Mouse (Mus musculus) hindbrain, embryonic 13.5 days (tissue): ENCODE results near the gene Cadm2. TPM values are rescaled to one million over a fixed set of nuclear protein-coding genes. Genes with fewer than 3 reads are reported as not detected.

ENCODE experiments used
- ATAC-seq: fragments of 200-750 bp; cut with Nextera tagmentation; 2 replicates; pipeline ENCODE4 v1.8.0; 2017; ENCODE audit warnings: moderate TSS enrichment; ENCODE audit not compliant: low FRiP score
- H3K27ac ChIP-seq: fragments of 300-500 bp; sonication (generic); 2 replicates; pipeline ENCODE4 v1.5.1; 2015; ENCODE audit warnings: inconsistent platforms, mild to moderate bottlenecking, moderate library complexity
- H3K27me3 ChIP-seq: fragments of 300-500 bp; sonication (generic); 2 replicates; pipeline ENCODE4 v1.6.1; 2015; ENCODE audit warnings: mild to moderate bottlenecking, inconsistent platforms
- H3K36me3 ChIP-seq: fragments of 300-500 bp; sonication (generic); 2 replicates; pipeline ENCODE4 v1.6.1; 2015; ENCODE audit warnings: mild to moderate bottlenecking, inconsistent platforms
- H3K4me1 ChIP-seq: fragments of 300-500 bp; sonication (generic); replicated peaks from 2 replicates; pipeline ENCODE4 v1.6.1; 2015; ENCODE audit warnings: inconsistent platforms
- H3K4me2 ChIP-seq: fragments of 300-500 bp; sonication (generic); 2 replicates; pipeline ENCODE4 v1.6.1; 2015; ENCODE audit warnings: inconsistent platforms, mild to moderate bottlenecking, moderate library complexity
- H3K4me3 ChIP-seq: fragments of 300-500 bp; sonication (generic); 2 replicates; pipeline ENCODE4 v1.5.1; 2015; ENCODE audit warnings: mild to moderate bottlenecking, inconsistent platforms
- H3K9ac ChIP-seq: fragments of 300-500 bp; sonication (generic); 2 replicates; pipeline ENCODE4 v1.6.1; 2015; ENCODE audit warnings: mild to moderate bottlenecking, inconsistent platforms
- H3K9me3 ChIP-seq: fragments of 300-500 bp; sonication (generic); 2 replicates; pipeline ENCODE4 v1.6.1; 2016; ENCODE audit warnings: inconsistent platforms
- WGBS: fragments of 180-500 bp; shearing (Covaris S2); methylation state at CpG from one replicate; pipeline ENCODE4 v1.1.7; 2015; 5-methylcytosine and 5-hydroxymethylcytosine counted together
- polyA plus RNA-seq: library from polyadenylated mRNA; unstranded; fragments of >200 nt; fragmentation: Nextera tagmentation; extraction: Ambion mirVana; gene quantifications from 2 replicates; pipeline ENCODE4 v1.2.1, GENCODE M21; 2015

Cadm2 gene
- 31.4 and 37.3 TPM in 2 replicates for polyA plus RNA-seq

DNA sequence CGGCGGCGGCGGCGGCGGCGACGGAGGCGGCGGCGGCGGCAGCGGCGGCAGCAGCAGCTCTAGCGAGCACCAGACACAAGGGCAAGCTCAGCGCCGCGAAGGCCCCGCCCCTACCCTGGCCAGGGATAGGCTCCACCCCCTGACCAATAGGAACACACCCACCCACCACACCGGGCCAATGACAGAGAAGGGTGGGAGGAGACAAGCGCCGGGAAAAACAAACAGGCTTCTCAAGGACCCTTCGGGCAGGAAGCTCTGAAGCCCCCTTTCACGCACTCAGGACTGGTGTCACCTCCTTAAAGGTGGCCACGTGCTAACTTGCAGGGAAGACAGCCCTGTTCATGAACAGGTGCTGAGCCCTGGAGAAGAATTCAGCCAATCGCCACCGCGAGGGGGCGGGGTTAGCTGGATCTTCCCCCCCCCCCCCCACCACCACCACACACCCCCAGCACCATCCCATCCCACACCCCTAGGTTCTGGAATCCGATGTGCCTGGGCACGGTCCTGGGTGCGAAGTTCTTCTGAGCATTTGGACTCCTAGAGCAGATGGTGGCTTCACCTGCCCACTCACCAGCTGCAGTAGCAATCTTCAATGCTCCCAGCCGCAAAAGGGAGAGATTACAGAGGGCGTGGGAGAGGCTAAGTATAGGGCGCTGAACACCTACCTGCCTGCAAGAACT, at the start of gene Cadm2:
Cadm2 (minus strand) TSS at position 83 of the 680 bp plus-strand sequence.
- H3K27ac ChIP-seq = peak within 1 kb of the TSS; percentile 96
- peak within 1 kb of the TSS; percentile 70 for H3K4me2 ChIP-seq
- H3K4me3 ChIP-seq = peak within 1 kb of the TSS; percentile 74
- 2% methylated on average over 20 of the region's 35 CpGs for WGBS
- H3K4me1 ChIP-seq = peaks cover 13% of the 10 kb centered on the region
- no peaks in the 10 kb centered on the region for H3K36me3 ChIP-seq
- no peaks in the 10 kb centered on the region for H3K27me3 ChIP-seq
- peak; percentile 99 for ATAC-seq
- peak within 1 kb of the TSS; percentile 89 for H3K9ac ChIP-seq
- no peaks in the 10 kb centered on the region for H3K9me3 ChIP-seq

DNA sequence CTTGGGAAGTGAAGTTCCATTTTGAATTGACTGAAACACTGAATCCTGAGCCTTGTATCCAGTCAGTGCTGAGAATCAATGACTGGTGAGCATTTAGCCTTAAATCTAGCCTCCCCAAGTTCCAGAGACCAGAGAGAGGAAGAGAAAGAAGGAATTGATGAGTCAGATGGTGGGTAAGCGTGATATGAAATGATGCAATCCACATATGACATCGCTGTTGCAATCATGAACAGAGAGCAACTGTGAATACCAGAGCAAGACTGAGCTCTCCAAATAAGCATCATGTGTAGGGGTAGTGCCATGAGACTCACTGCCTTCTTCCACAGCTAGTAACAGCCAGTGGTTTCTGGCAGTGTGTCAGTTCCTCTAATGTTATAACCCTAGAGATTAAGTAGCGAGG, 26.2 kb upstream of the Cadm2 start:
- Histone ChIP-seq H3K27me3 (no peaks in the 10 kb centered on the region), H3K27ac (no peak overlapping the region), H3K9ac (no peak overlapping the region), H3K4me1 (no peaks in the 10 kb centered on the region), H3K4me2 (no peak overlapping the region), H3K36me3 (no peaks in the 10 kb centered on the region), H3K4me3 (no peak overlapping the region), H3K9me3 (no peaks in the 10 kb centered on the region)
- ATAC-seq = no peak
- WGBS = 97% methylated on average over 3 of the region's 3 CpGs

DNA sequence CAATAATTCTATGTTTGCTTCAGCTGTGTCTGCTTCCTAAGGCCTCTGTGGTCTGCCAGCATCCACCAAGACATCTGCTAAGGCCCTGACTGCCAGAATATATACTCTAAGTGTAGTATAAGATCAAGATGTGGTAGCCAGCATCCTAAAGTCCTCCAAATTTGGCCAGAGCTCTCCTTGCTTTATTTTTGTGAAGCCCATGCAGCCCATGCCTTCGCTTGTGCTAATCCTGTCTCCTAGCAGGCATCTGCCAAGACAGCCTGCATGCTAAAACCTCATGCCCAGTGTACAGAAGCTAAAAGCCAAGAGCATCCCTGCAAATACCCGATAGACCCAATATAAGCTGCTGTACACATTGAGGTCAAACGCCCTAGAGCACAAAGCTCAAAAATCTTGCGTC, 22.9 kb upstream of the Cadm2 start:
- Histone ChIP-seq H3K4me2 (no peak overlapping the region), H3K9me3 (no peaks in the 10 kb centered on the region), H3K9ac (no peak overlapping the region), H3K4me3 (no peak overlapping the region), H3K27me3 (no peaks in the 10 kb centered on the region), H3K4me1 (no peaks in the 10 kb centered on the region), H3K27ac (no peak overlapping the region), H3K36me3 (no peaks in the 10 kb centered on the region)
- 89% methylated on average over 4 of the region's 4 CpGs for WGBS
- ATAC-seq = no peak

DNA sequence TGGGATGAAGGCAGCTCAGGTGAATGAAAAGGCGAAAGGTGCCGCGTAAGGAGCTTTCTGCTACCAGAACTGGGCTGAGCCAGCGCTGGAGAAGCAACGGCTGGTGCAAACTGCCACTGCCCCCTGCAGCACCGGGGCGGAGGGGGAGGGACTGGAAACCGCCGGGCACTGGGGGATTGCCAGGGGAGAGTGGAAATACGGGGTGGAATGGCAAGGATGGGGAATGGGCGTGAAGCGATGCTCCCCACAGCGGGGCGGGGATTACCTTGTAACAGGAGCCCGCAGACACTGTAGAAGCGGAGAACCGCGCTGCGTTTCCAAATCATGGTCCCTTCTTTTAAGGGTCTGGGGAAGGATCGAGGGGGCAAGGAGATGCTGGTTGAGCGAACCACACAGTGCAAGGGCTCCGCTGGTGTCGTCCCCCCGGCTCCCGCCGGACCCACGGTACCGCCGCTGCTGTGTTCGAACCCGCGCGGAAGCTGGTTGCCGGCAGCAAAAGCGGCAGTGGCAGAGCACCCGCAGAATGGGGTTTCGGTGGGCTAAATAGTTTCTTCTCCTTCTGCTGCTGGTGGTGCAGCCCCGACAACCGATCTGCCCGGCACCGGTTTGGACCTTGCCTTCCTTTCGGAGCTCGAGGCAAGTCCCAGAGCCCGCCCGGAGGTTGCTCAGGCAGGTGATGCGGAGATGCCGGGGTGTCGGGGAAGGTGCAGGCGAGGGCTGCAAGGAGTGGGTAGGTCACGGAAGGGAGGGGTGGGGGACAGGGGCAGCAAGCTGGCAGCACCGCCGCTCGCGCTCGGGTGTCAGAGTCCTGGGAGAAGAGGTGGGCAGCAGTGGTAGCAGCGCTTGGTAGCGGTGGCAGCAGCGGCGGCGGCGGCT, 564 bp downstream of the Cadm2 start:
- peak overlapping the region; percentile 74 for H3K4me3 ChIP-seq
- H3K9me3 ChIP-seq = no peaks in the 10 kb centered on the region
- no peaks in the 10 kb centered on the region for H3K36me3 ChIP-seq
- H3K4me2 ChIP-seq = peak overlapping the region; percentile 70
- peak; percentile 70 for ATAC-seq
- peak overlapping the region; percentile 96 for H3K27ac ChIP-seq
- peaks cover 13% of the 10 kb centered on the region for H3K4me1 ChIP-seq
- no peaks in the 10 kb centered on the region for H3K27me3 ChIP-seq
- H3K9ac ChIP-seq = peak overlapping the region; percentile 89
- under 1% methylated on average over 50 of the region's 61 CpGs for WGBS

DNA sequence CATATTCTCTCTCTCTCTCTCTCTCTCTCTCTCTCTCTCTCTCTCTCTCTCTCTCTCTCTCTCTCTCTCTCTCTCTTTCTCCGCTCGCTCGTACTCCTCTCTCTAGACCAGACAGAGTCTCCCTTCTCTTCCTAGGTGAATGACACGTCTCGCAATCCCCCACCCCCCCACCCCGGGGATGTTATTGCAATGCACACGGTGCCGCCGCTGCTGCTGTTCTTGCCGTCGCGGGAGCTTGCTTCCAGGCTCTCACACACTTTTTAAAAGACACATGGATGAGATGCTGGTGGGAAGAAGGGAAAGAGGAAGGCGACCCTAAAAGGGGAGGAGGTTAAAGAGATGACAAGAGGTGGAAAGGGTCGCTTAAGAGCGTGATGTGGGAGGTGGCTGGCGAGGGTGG, 1.3 kb downstream of the Cadm2 start:
- H3K27me3 ChIP-seq = no peaks in the 10 kb centered on the region
- peaks cover 13% of the 10 kb centered on the region for H3K4me1 ChIP-seq
- H3K9ac ChIP-seq = peak overlapping the region; percentile 89
- WGBS = 2% methylated on average over 16 of the region's 16 CpGs
- H3K27ac ChIP-seq = peak overlapping the region; percentile 96
- H3K4me2 ChIP-seq = peak overlapping the region; percentile 70
- ATAC-seq = no peak
- H3K9me3 ChIP-seq = no peaks in the 10 kb centered on the region
- H3K4me3 ChIP-seq = peak overlapping the region; percentile 74
- no peaks in the 10 kb centered on the region for H3K36me3 ChIP-seq

DNA sequence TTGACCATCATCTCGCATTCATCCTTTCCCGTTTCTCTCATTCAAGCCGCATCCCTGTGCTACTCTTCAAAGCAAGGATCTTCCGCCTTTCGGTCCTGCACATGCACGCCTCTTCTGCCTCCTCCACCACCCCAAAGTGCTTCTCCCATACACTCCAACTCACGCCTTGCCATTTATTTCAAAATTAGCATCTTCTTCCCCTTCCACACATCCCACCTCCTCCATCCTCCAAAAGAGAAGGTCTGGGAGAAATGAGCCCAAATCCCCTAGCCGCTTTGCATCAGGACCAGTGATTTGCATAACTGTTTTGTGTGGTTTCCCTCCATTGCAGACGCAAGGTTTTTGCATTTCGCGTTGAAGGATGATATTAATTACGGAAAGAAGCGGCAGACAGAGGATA, 1.9 kb downstream of the Cadm2 start:
- ATAC-seq = no peak
- peak overlapping the region; percentile 96; the same call in 1 of the 2 replicates for H3K27ac ChIP-seq
- WGBS = 6% methylated on average over 13 of the region's 13 CpGs
- H3K27me3 ChIP-seq = no peaks in the 10 kb centered on the region
- H3K36me3 ChIP-seq = no peaks in the 10 kb centered on the region
- peaks cover 15% of the 10 kb centered on the region for H3K4me1 ChIP-seq
- H3K9ac ChIP-seq = peak overlapping the region; percentile 89
- H3K4me2 ChIP-seq = peak overlapping the region; percentile 70
- H3K4me3 ChIP-seq = peak overlapping the region; percentile 74
- no peaks in the 10 kb centered on the region for H3K9me3 ChIP-seq

DNA sequence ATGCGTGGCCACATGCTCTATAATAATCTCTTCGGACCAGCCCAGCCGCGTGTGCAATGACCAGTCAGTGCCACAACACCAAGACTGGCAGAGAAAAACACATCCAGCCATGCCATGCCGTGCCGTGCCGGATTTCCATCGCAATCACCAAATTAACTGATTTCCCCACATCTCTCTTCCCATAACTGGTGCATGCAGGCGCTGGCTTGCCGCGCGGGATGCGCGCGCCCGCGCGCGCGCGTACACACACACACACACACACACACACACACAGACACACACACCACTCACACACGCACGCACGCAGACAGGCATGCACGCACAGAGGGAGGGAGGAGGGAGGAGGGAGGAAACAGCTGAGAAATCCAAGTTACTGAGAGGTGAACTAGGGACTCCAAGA, 2.9 kb downstream of the Cadm2 start:
- H3K36me3 ChIP-seq = no peaks in the 10 kb centered on the region
- peak overlapping the region; percentile 71 for H3K9ac ChIP-seq
- no peaks in the 10 kb centered on the region for H3K9me3 ChIP-seq
- peak overlapping the region; percentile 85 for H3K27ac ChIP-seq
- H3K4me1 ChIP-seq = peaks cover 18% of the 10 kb centered on the region
- H3K4me3 ChIP-seq = peak overlapping the region; percentile 74
- H3K27me3 ChIP-seq = no peaks in the 10 kb centered on the region
- ATAC-seq = peak; percentile 12
- peak overlapping the region; percentile 70 for H3K4me2 ChIP-seq
- under 1% methylated on average over 25 of the region's 25 CpGs for WGBS

DNA sequence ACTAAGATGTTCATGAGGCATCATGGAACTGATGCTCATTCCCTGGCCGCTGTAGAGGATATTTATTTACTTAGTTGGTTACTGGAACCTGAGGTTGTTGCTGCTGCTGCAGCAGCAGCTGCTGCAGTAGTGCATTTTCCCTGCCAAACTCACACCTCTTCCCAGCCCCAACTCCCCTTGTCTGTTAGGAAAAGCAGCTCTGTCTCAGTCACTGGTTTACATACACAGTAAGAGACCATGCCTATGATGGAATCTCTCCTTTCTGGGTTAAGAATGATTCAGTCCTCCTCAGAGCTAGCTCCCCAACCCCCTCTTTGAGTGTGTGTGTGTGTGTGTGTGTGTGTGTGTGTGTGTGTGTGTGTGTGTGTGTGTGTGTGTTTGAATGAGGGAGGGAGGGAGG, 3.5 kb downstream of the Cadm2 start:
- no peak for ATAC-seq
- 14% methylated on average over 1 of the region's 1 CpGs for WGBS

DNA sequence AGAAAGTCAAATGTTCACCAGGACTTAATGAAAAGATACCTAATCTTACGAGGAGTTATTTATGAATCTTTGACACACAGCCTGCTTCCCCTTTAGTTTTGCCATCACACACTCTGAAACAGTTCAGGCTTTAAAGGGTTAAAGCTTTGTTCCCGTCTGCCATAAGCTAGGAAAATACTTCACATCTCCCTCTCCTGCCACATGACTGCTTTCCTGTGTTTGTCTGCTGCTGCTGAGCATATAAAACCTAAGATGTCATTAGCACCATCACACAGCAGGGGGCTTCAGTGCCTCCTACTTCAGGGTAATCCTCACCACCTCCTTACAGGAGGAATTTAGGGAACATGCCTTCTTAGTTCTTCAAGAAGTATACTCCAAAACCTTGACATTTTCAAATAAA, 6.8 kb downstream of the Cadm2 start:
- peaks cover 24% of the 10 kb centered on the region for H3K4me1 ChIP-seq
- no peak overlapping the region for H3K4me2 ChIP-seq
- WGBS = 38% methylated on average over 2 of the region's 2 CpGs
- no peak for ATAC-seq
- H3K9ac ChIP-seq = no peak overlapping the region
- no peaks in the 10 kb centered on the region for H3K27me3 ChIP-seq
- H3K9me3 ChIP-seq = no peaks in the 10 kb centered on the region
- H3K4me3 ChIP-seq = no peak overlapping the region
- H3K36me3 ChIP-seq = no peaks in the 10 kb centered on the region
- no peak overlapping the region for H3K27ac ChIP-seq

More for the DNA sequence above, 3.5 kb downstream of the Cadm2 start:
- no peaks in the 10 kb centered on the region for H3K27me3 ChIP-seq
- H3K36me3 ChIP-seq = no peaks in the 10 kb centered on the region
- peak overlapping the region; percentile 70 for H3K4me2 ChIP-seq
- peaks cover 18% of the 10 kb centered on the region for H3K4me1 ChIP-seq
- H3K9me3 ChIP-seq = no peaks in the 10 kb centered on the region
- peak overlapping the region; percentile 85 for H3K27ac ChIP-seq
- H3K9ac ChIP-seq = peak overlapping the region; percentile 71
- peak overlapping the region; percentile 74 for H3K4me3 ChIP-seq

DNA sequence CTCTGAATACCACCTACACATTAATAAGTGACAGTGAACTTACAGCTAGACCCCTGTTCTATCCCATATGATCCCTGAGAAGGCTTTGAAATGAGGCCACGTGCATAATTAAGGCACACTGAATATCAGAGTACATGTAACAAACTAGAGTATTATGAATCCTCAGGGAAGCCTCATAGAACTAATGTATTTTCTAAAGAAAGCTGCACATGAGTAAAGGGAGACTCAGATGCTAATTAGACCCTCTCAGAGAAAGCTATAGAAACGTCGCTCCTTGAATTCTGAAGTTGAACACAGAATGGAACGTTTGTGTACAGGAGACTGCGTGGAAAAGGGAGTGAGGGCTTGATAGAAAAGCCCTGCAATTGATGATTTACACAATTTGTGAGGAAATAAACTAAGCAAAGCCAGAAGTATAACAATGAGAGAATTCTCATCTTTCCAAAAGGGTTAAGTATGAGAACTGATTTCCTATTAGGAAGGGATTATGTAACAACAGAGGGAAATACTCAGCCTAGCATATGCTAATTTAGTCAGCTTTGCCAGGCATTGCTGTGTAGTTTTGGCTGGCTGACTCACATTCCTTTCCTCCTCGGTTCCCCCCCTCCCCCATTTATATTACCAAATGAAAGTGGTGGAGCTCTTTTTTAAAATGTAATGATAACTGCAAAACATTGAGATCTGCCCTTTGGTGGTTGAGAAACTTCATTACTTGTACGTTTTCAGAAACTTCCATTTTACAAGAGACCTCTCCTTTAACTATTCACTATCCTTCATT, 9.6 kb downstream of the Cadm2 start:
- ATAC-seq = peak; percentile 73
- peak overlapping the region; percentile 20; the same call in 1 of the 2 replicates for H3K4me2 ChIP-seq
- H3K9ac ChIP-seq = no peak overlapping the region
- no peaks in the 10 kb centered on the region for H3K36me3 ChIP-seq
- H3K27ac ChIP-seq = peak overlapping the region; percentile 10
- H3K4me1 ChIP-seq = peaks cover 14% of the 10 kb centered on the region
- no peak overlapping the region for H3K4me3 ChIP-seq
- H3K27me3 ChIP-seq = no peaks in the 10 kb centered on the region
- H3K9me3 ChIP-seq = no peaks in the 10 kb centered on the region
- 22% methylated on average over 7 of the region's 7 CpGs for WGBS

DNA sequence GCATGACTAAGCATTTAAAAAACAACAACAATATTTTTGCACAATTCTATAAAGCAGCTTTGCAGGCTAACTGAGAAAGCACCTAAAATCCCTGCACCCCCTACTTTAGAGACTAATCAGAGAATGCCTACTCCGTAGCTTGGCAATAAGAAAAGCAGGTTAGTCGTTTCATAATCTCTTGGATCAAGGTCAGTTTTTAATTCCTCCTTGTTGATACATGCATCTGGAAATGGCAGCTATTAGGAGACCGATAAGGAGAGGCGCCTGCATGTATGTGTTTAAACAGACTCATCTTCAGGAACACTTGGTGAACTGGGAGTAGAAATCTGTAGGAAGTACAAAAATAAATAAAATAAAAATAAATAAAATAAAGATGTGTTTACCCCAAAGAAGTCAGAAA, 11.6 kb downstream of the Cadm2 start:
- WGBS = 80% methylated on average over 4 of the region's 4 CpGs
- Histone ChIP-seq H3K9me3 (no peaks in the 10 kb centered on the region), H3K36me3 (no peaks in the 10 kb centered on the region), H3K9ac (no peak overlapping the region), H3K4me2 (no peak overlapping the region), H3K4me1 (peaks cover 14% of the 10 kb centered on the region), H3K4me3 (no peak overlapping the region), H3K27me3 (no peaks in the 10 kb centered on the region), H3K27ac (no peak overlapping the region)
- no peak for ATAC-seq

DNA sequence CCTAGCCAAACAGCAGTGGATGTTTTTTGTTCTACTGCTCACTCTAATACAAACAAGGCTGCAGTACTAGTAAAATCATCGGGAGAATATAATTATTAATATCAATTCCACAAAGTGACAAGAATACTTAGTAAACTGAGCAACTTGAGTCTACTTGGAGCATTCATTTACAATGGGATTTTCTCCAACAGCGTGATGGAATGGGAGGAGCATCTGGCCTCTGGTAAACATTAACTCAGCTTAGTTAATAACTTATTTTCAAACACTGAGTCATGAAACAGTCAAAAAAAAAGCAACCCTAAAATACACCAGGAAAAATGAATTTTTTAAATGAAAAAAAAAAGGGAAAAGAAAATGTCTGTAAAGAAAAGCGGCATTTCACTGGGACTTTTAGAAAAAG, 12.2 kb downstream of the Cadm2 start:
- WGBS = 78% methylated on average over 3 of the region's 3 CpGs
- no peak for ATAC-seq
- no peak overlapping the region for H3K9ac ChIP-seq
- H3K4me1 ChIP-seq = peaks cover 9% of the 10 kb centered on the region
- no peaks in the 10 kb centered on the region for H3K9me3 ChIP-seq
- H3K4me3 ChIP-seq = no peak overlapping the region
- H3K36me3 ChIP-seq = no peaks in the 10 kb centered on the region
- no peaks in the 10 kb centered on the region for H3K27me3 ChIP-seq
- H3K27ac ChIP-seq = no peak overlapping the region
- no peak overlapping the region for H3K4me2 ChIP-seq
